Mouse (Mus musculus) cerebellum, adult 9-11 months (tissue): Measurements from ENCODE around the gene Smc6.
A peak's percentile ranks its signal among the peaks of the same experiment; 100 is the strongest.

Source experiments
- DNase-seq: peaks from one replicate; pipeline ENCODE4 v3.0.0; 2022

Smc6 gene

GRCm38 (mm10) chr12:11286382-11286781, 20.7 kb downstream of the Smc6 start:
- no peak for DNase-seq

GRCm38 (mm10) chr12:11300858-11301257, 35.2 kb downstream of the Smc6 start:
- no peak for DNase-seq

GRCm38 (mm10) chr12:11306753-11307645, 41.3 kb downstream of the Smc6 start:
- no peak for DNase-seq

GRCm38 (mm10) chr12:11311106-11311505, 45.4 kb downstream of the Smc6 start:
- DNase-seq: no peak

- no peak for DNase-seq
These were observed 48.2 kb downstream of the Smc6 start for GRCm38 (mm10) chr12:11313840-11314239.

- DNase-seq: no peak
These were observed 52.0 kb downstream of the Smc6 start for GRCm38 (mm10) chr12:11317671-11318070.

- DNase-seq: no peak
These were observed 58.8 kb downstream of the Smc6 start for GRCm38 (mm10) chr12:11324480-11324879.

GRCm38 (mm10) chr12:11326483-11326882, 60.8 kb downstream of the Smc6 start:
- DNase-seq: no peak

- no peak for DNase-seq
These were observed 71.2 kb downstream of the Smc6 start for GRCm38 (mm10) chr12:11336845-11337244.

- DNase-seq: peak; percentile 35
These were observed 72.6 kb downstream of the Smc6 start for GRCm38 (mm10) chr12:11338251-11338650.

- DNase-seq: no peak
These were observed 76.4 kb downstream of the Smc6 start for GRCm38 (mm10) chr12:11342020-11342600.

- DNase-seq: no peak
These were observed 80.3 kb downstream of the Smc6 start for GRCm38 (mm10) chr12:11345963-11346362.

- DNase-seq: no peak
These were observed 82.7 kb downstream of the Smc6 start for GRCm38 (mm10) chr12:11348423-11348822.

- no peak for DNase-seq
These were observed 84.2 kb downstream of the Smc6 start for GRCm38 (mm10) chr12:11349870-11350269.

- peak; percentile 87 for DNase-seq
These were observed 85.2 kb downstream of the Smc6 start for GRCm38 (mm10) chr12:11350895-11351294.

GRCm38 (mm10) chr12:11362435-11362834, 96.7 kb downstream of the Smc6 start:
- no peak for DNase-seq

GRCm38 (mm10) chr12:11364870-11365269, 99.2 kb downstream of the Smc6 start:
- no peak for DNase-seq

GRCm38 (mm10) chr12:11367099-11367765, 101.5 kb downstream of the Smc6 start:
- DNase-seq: no peak
